Mouse (Mus musculus) ovary, postnatal 36 days (tissue): Measurements from ENCODE around the gene Gimap5.
A peak's percentile ranks its signal among the peaks of the same experiment; 100 is the strongest.

Experiments used
- DNase-seq: peaks from one replicate; pipeline ENCODE4 v3.0.0; 2022; ENCODE audit warnings: low spot score, mixed read lengths

Gene Gimap5

GRCm38 (mm10) chr6:48740501-48741169, 5.4 kb upstream of the Gimap5 start:
- DNase-seq, result no peak

GRCm38 (mm10) chr6:48741273-48741672, 4.7 kb upstream of the Gimap5 start:
- DNase-seq, result no peak

GRCm38 (mm10) chr6:48741711-48742206, 4.2 kb upstream of the Gimap5 start:
- no peak for DNase-seq

GRCm38 (mm10) chr6:48742422-48743351, 3.3 kb upstream of the Gimap5 start:
- no peak for DNase-seq

- no peak for DNase-seq
Measured at GRCm38 (mm10) chr6:48745490-48745889, 507 bp upstream of the Gimap5 start.

GRCm38 (mm10) chr6:48747091-48747966, 1.3 kb downstream of the Gimap5 start:
- no peak for DNase-seq

- DNase-seq, result no peak
Measured at GRCm38 (mm10) chr6:48763567-48764270, 17.7 kb downstream of the Gimap5 start.

GRCm38 (mm10) chr6:48764496-48764895, 18.5 kb downstream of the Gimap5 start:
- no peak for DNase-seq

GRCm38 (mm10) chr6:48768178-48768869, 22.3 kb downstream of the Gimap5 start:
- DNase-seq, result no peak

- DNase-seq, result no peak
Measured at GRCm38 (mm10) chr6:48768933-48769332, 22.9 kb downstream of the Gimap5 start.

GRCm38 (mm10) chr6:48770696-48771095, 24.7 kb downstream of the Gimap5 start, which contains the start of gene Gimap3:
Gene Gimap3, minus strand, starts transcription at chr6:48770851.
- no peak for DNase-seq

GRCm38 (mm10) chr6:48772030-48772429, 26.0 kb downstream of the Gimap5 start:
- DNase-seq, result peak; percentile 73

- DNase-seq, result no peak
Measured at GRCm38 (mm10) chr6:48784406-48784805, 38.4 kb downstream of the Gimap5 start.

GRCm38 (mm10) chr6:48785189-48785588, 39.2 kb downstream of the Gimap5 start:
- no peak for DNase-seq

- DNase-seq, result no peak
Measured at GRCm38 (mm10) chr6:48785601-48786000, 39.6 kb downstream of the Gimap5 start.

- no peak for DNase-seq
Measured at GRCm38 (mm10) chr6:48787867-48788266, 41.9 kb downstream of the Gimap5 start.

GRCm38 (mm10) chr6:48801897-48802296, 55.9 kb downstream of the Gimap5 start:
- DNase-seq, result no peak

- DNase-seq, result no peak
Measured at GRCm38 (mm10) chr6:48803406-48804051, 57.5 kb downstream of the Gimap5 start.
